Mouse (Mus musculus): ENCODE results near the gene Asb16. TPM values are rescaled to one million over a fixed set of nuclear protein-coding genes. Genes with fewer than 3 reads are reported as not detected.
A peak's percentile ranks its signal among the peaks of the same experiment; 100 is the strongest.

The Asb16 gene
- polyA plus RNA-seq, 1 experiment from 2014 or later = 0.04 TPM

DNA sequence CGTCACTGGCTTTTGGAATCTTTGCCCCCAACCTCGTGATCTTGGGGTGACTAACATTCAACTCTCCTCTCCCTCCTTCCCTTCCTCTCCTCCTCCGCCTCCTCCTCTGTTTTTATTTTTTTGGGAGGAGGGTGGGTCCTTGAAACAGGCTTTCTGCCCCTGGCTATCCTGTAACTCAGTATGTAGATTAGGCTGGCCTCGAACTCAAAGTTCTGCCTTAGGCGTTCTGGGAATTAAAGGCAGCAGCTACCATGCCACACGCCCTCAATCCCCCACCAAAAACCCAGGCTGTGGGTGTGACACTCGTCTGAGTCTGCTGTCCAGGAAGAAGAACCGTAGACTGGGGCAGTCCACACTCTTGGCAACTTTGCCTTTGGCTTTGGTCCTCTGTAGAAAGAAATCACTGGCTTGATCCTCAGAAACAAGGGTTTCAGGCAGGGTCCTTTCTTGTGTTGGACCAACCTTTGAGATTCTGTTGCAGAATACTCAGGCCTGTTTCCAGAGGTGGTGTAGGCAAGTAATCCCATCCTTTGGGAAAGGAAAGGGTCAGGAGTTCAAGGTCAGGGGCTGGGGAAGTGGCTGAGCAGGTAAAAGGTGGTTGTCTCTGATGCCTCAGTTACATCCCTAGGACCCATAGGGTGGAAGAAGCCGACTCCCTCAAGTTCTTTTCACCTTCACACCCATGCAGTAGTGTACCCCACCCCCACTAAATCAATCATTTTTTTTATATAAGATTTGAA lies 19.0 kb upstream of the Asb16 start:
- H3K36me3 ChIP-seq (ENCODE audit: control insufficient read depth, insufficient read depth) = peaks cover 7% of the 10 kb centered on the region; the same call in 1 of the 2 replicates
- no peak overlapping the region; the same call in 1 of the 2 replicates for H3K27ac ChIP-seq (ENCODE audit: low read length)
- peaks cover 13% of the 10 kb centered on the region for H3K4me1 ChIP-seq (ENCODE audit: control insufficient read depth, low read depth, low read length)
- ATAC-seq (ENCODE audit: low read depth) = peak; percentile 5; the same call in 1 of the 2 replicates
- 8% methylated on average over 9 of the region's 9 CpGs for WGBS (ENCODE audit: insufficient replicate concordance)
- H3K27me3 ChIP-seq (ENCODE audit: control insufficient read depth, insufficient read depth, low read depth, low read length) = peaks cover 6% of the 10 kb centered on the region
- H3K9me3 ChIP-seq (replicated peaks; ENCODE audit: control insufficient read depth, low read length) = no peaks in the 10 kb centered on the region
- peak overlapping the region; percentile 76 for H3K4me3 ChIP-seq (ENCODE audit: low read depth, low read length)
- H3K9ac ChIP-seq (ENCODE audit: low read depth, low read length) = peak overlapping the region; percentile 76
- peak overlapping the region; percentile 71 for H3K4me2 ChIP-seq (ENCODE audit: low read depth, low read length)

DNA sequence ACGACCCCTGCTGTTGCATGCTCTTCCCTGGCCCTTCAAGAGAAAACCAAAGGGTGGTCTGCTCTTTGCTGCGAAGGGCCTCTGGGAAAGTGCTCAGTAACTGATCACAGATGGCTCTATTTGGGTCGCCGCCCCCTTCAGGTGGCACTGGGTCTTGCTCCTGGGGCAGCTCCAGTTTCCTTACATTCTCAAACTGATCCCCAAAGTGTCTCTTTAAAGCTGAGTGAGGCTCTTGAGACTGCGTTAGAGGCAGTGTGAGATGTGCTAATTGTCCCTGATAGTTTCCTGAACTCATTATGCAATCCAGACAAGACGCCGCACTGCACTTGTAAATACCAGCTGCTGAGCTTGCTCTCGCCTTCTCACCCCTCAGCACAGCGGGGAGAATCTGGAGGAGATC lies 11.0 kb upstream of the Asb16 start:
- Histone ChIP-seq H3K27ac (ENCODE audit: low read length) (no peak overlapping the region), H3K36me3 (ENCODE audit: control insufficient read depth, insufficient read depth) (peaks cover 16% of the 10 kb centered on the region)
- WGBS (ENCODE audit: insufficient replicate concordance) = 62% methylated on average over 9 of the region's 9 CpGs

DNA sequence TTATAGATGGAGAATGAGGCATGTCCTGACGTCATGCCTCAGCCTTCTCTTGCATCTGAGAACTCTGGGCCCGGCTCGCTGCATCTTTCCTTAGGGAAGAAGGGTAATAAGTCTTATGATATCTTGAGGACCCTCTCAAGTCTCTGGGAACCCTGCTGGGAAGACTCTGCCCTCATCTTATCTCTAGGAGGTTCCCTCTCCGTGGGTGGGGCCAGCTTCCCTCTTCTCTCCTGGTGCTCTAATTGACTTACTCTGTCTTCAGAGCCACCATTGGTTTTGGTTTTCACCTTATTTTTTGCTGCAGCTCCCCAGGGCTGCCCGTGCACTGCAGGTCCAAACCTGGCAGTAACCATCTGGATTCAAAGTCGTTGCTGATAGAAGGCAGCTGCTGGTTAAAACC lies 10.4 kb upstream of the Asb16 start:
- WGBS (ENCODE audit: insufficient replicate concordance) = 76% methylated on average over 6 of the region's 6 CpGs
- peaks cover 16% of the 10 kb centered on the region for H3K36me3 ChIP-seq (ENCODE audit: control insufficient read depth, insufficient read depth)
- ATAC-seq (ENCODE audit: low read depth) = no peak

More for the DNA sequence above, 11.0 kb upstream of the Asb16 start:
- Histone ChIP-seq H3K27me3 (ENCODE audit: control insufficient read depth, insufficient read depth, low read depth, low read length) (no peaks in the 10 kb centered on the region), H3K9ac (ENCODE audit: low read depth, low read length) (no peak overlapping the region), H3K4me2 (ENCODE audit: low read depth, low read length) (no peak overlapping the region), H3K4me1 (ENCODE audit: control insufficient read depth, low read depth, low read length) (peaks cover 6% of the 10 kb centered on the region), H3K4me3 (ENCODE audit: low read depth, low read length) (no peak overlapping the region), H3K9me3 (replicated peaks; ENCODE audit: control insufficient read depth, low read length) (no peaks in the 10 kb centered on the region)
- no peak for ATAC-seq (ENCODE audit: low read depth)

DNA sequence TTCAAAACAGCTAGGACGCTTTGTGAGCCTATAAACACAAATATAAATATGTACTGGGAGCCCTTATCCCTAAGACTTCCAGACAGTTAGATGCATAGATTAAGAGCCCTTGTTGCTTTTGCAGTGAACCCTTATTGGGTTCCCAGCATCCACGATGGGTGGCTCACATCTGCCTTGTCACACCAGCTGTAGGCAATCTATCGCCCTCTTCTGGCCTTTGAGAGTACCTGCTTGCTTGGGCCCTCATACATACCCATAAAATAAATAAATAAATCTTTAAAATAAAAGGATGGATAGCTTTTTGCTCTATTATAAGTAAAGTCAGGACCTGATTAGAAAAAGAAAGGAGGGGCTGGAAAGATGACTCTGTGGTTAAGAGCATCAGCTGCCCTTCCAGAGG lies 10.0 kb upstream of the Asb16 start:
- Histone ChIP-seq H3K27me3 (ENCODE audit: control insufficient read depth, insufficient read depth, low read depth, low read length) (no peaks in the 10 kb centered on the region), H3K4me3 (ENCODE audit: low read depth, low read length) (no peak overlapping the region), H3K27ac (ENCODE audit: low read length) (no peak overlapping the region), H3K9ac (ENCODE audit: low read depth, low read length) (no peak overlapping the region), H3K9me3 (replicated peaks; ENCODE audit: control insufficient read depth, low read length) (no peaks in the 10 kb centered on the region), H3K4me1 (ENCODE audit: control insufficient read depth, low read depth, low read length) (peaks cover 6% of the 10 kb centered on the region), H3K36me3 (ENCODE audit: control insufficient read depth, insufficient read depth) (peaks cover 16% of the 10 kb centered on the region), H3K4me2 (ENCODE audit: low read depth, low read length) (no peak overlapping the region)
- WGBS (ENCODE audit: insufficient replicate concordance) = 84% methylated on average over 3 of the region's 3 CpGs
- ATAC-seq (ENCODE audit: low read depth) = no peak

More for the DNA sequence above, 10.4 kb upstream of the Asb16 start:
- H3K4me1 ChIP-seq (ENCODE audit: control insufficient read depth, low read depth, low read length) = peaks cover 6% of the 10 kb centered on the region
- no peak overlapping the region for H3K27ac ChIP-seq (ENCODE audit: low read length)
- no peak overlapping the region for H3K4me3 ChIP-seq (ENCODE audit: low read depth, low read length)
- H3K9me3 ChIP-seq (replicated peaks; ENCODE audit: control insufficient read depth, low read length) = no peaks in the 10 kb centered on the region
- no peak overlapping the region for H3K9ac ChIP-seq (ENCODE audit: low read depth, low read length)
- no peak overlapping the region for H3K4me2 ChIP-seq (ENCODE audit: low read depth, low read length)
- H3K27me3 ChIP-seq (ENCODE audit: control insufficient read depth, insufficient read depth, low read depth, low read length) = no peaks in the 10 kb centered on the region

DNA sequence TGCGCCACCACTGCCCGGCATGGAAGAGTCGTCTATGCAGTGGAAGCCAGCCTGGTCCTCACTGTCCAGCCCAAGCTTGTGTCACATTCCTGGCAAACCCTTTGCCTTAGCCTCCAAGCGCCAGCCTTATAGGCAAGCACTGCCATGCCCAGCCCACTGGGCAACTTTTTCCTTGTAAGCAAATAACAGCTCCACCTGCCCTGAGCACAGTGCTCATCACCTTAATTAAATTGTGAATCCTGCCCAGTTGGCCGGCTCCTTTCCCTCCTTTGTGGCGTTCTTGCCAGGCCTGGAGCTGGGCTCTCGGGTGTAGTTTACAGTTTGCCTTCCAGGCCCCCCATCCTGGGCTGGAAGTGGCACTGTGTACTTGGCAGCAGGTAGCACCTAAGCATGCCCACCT lies 5.3 kb upstream of the Asb16 start:
- Histone ChIP-seq H3K4me3 (ENCODE audit: low read depth, low read length) (no peak overlapping the region), H3K9ac (ENCODE audit: low read depth, low read length) (no peak overlapping the region), H3K4me2 (ENCODE audit: low read depth, low read length) (no peak overlapping the region), H3K4me1 (ENCODE audit: control insufficient read depth, low read depth, low read length) (peaks cover 1% of the 10 kb centered on the region), H3K9me3 (replicated peaks; ENCODE audit: control insufficient read depth, low read length) (no peaks in the 10 kb centered on the region), H3K27ac (ENCODE audit: low read length) (no peak overlapping the region), H3K36me3 (ENCODE audit: control insufficient read depth, insufficient read depth) (peaks cover 16% of the 10 kb centered on the region), H3K27me3 (ENCODE audit: control insufficient read depth, insufficient read depth, low read depth, low read length) (no peaks in the 10 kb centered on the region)
- WGBS (ENCODE audit: insufficient replicate concordance) = 88% methylated on average over 7 of the region's 7 CpGs
- no peak for ATAC-seq (ENCODE audit: low read depth)

DNA sequence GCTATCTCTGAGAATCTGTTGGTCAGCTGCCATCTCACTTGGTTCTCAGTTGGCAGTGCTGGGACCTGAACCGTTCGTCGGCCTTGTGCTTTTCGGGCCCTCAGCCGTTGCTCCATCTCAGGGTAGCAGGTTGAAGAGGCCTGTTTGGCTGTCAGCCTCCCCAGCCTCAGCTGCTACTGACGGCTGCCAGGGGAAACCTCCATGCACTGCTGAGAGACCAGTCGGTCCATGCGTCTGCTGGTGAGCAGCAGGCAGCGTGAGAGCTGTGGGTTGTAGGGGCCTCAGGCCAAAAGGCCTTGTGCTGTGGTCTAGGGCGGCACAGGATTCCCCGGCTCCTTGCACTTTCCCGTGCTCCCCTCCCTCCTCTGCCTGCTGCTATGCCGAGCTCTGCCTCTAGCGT lies 2.7 kb upstream of the Asb16 start:
- no peaks in the 10 kb centered on the region for H3K27me3 ChIP-seq (ENCODE audit: control insufficient read depth, insufficient read depth, low read depth, low read length)
- no peak for ATAC-seq (ENCODE audit: low read depth)
- H3K9ac ChIP-seq (ENCODE audit: low read depth, low read length) = no peak overlapping the region
- no peaks in the 10 kb centered on the region for H3K4me1 ChIP-seq (ENCODE audit: control insufficient read depth, low read depth, low read length)
- no peak overlapping the region for H3K4me3 ChIP-seq (ENCODE audit: low read depth, low read length)
- H3K36me3 ChIP-seq (ENCODE audit: control insufficient read depth, insufficient read depth) = peaks cover 2% of the 10 kb centered on the region; the same call in 1 of the 2 replicates
- WGBS (ENCODE audit: insufficient replicate concordance) = 70% methylated on average over 14 of the region's 14 CpGs
- no peak overlapping the region for H3K4me2 ChIP-seq (ENCODE audit: low read depth, low read length)
- no peak overlapping the region for H3K27ac ChIP-seq (ENCODE audit: low read length)
- H3K9me3 ChIP-seq (replicated peaks; ENCODE audit: control insufficient read depth, low read length) = no peaks in the 10 kb centered on the region

DNA sequence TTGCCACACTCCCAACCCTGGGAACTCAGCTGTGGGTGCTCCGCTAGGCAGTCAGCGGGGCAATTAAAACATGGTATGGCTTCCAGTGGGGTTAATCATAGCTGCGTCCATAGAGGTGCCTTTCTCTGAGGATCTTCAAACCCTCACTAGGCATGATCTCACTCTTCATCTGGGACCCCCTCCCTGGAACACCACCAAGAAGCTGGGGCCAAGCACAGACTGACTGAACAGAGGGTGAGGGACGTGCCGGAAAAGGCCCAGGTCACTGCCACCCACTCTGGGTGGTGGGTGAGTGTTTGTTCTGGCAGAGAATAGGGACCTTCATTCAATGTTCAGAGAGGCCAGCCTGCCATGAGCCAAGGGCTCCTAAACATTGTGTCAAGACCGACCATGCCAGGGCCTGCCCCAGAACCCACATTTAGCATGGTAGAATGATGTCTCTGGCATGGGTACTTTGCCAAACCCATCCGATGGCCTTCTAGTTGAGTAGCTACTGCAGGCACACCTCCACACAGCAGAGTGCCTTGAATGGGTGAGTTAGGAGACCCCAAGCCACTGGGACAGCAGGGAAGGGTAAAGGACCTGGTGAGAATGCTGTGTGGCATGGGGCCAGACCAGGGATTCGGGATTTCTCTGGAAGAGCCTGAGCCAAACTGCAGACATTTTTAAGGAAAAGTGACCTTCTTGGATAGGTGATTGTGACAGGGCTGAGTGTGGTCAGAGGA lies 1.8 kb upstream of the Asb16 start:
- H3K9me3 ChIP-seq (replicated peaks; ENCODE audit: control insufficient read depth, low read length) = no peaks in the 10 kb centered on the region
- no peak for ATAC-seq (ENCODE audit: low read depth)
- no peaks in the 10 kb centered on the region for H3K4me1 ChIP-seq (ENCODE audit: control insufficient read depth, low read depth, low read length)
- no peaks in the 10 kb centered on the region for H3K36me3 ChIP-seq (ENCODE audit: control insufficient read depth, insufficient read depth)
- no peak overlapping the region for H3K27ac ChIP-seq (ENCODE audit: low read length)
- no peak overlapping the region for H3K4me3 ChIP-seq (ENCODE audit: low read depth, low read length)
- no peak overlapping the region for H3K4me2 ChIP-seq (ENCODE audit: low read depth, low read length)
- H3K27me3 ChIP-seq (ENCODE audit: control insufficient read depth, insufficient read depth, low read depth, low read length) = no peaks in the 10 kb centered on the region
- WGBS (ENCODE audit: insufficient replicate concordance) = 76% methylated on average over 8 of the region's 8 CpGs
- no peak overlapping the region for H3K9ac ChIP-seq (ENCODE audit: low read depth, low read length)

DNA sequence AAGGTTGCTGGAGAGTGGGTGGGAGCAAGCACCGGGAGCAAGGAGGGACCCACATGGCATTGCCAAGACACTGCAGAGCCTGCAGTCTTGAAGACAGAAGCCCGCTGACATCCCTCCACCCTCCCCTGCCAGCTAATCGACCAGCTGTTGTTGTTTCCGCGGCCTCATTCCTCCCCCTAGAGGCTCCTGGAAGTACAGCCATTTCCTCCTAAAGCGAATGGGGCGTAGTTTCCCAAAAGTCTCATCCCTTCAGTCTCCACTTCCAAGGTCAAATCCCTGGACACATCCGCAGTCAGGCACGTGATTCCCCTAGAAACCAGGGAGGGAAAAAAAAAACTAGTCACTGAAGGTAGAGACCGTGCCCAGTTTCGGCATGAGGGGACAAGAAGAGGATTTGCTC lies 1.1 kb upstream of the Asb16 start:
- Histone ChIP-seq H3K27ac (ENCODE audit: low read length) (no peak overlapping the region), H3K4me1 (ENCODE audit: control insufficient read depth, low read depth, low read length) (no peaks in the 10 kb centered on the region), H3K9ac (ENCODE audit: low read depth, low read length) (no peak overlapping the region), H3K4me3 (ENCODE audit: low read depth, low read length) (no peak overlapping the region), H3K27me3 (ENCODE audit: control insufficient read depth, insufficient read depth, low read depth, low read length) (no peaks in the 10 kb centered on the region), H3K9me3 (replicated peaks; ENCODE audit: control insufficient read depth, low read length) (no peaks in the 10 kb centered on the region), H3K36me3 (ENCODE audit: control insufficient read depth, insufficient read depth) (no peaks in the 10 kb centered on the region), H3K4me2 (ENCODE audit: low read depth, low read length) (no peak overlapping the region)
- ATAC-seq (ENCODE audit: low read depth) = no peak
- 9% methylated on average over 11 of the region's 11 CpGs for WGBS (ENCODE audit: insufficient replicate concordance)

DNA sequence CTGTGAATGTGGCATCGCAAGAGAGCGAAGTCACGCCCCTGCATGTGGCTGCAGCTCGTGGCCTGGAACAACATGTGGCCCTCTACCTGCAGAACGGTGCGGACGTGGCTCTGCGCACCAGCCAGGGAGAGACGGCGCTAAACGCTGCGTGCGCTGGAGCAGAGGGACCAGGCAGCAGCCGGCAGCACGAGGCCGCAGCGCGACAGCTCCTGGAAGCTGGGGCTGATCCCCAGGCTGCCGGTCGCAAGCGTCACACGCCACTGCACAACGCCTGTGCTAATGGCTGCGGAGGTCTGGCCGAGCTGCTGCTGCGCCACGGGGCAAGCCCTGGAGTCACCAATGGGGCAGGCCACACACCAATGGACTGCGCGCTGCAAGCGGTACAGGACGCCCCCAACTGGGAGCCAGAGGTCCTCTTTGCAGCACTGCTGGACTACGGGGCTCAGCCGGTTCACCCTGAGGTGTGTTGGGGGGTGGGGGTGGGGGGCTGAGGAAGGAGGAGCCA lies 7.9 kb downstream of the Asb16 start:
- H3K9ac ChIP-seq (ENCODE audit: low read depth, low read length) = peak overlapping the region; percentile 40
- no peak overlapping the region for H3K27ac ChIP-seq (ENCODE audit: low read length)
- peak; percentile 65 for ATAC-seq (ENCODE audit: low read depth)
- peak overlapping the region; percentile 61 for H3K4me2 ChIP-seq (ENCODE audit: low read depth, low read length)
- H3K4me3 ChIP-seq (ENCODE audit: low read depth, low read length) = peak overlapping the region; percentile 40
- peaks cover 4% of the 10 kb centered on the region for H3K27me3 ChIP-seq (ENCODE audit: control insufficient read depth, insufficient read depth, low read depth, low read length)
- 2% methylated on average over 33 of the region's 33 CpGs for WGBS (ENCODE audit: insufficient replicate concordance)
- no peaks in the 10 kb centered on the region for H3K9me3 ChIP-seq (replicated peaks; ENCODE audit: control insufficient read depth, low read length)
- H3K36me3 ChIP-seq (ENCODE audit: control insufficient read depth, insufficient read depth) = no peaks in the 10 kb centered on the region
- H3K4me1 ChIP-seq (ENCODE audit: control insufficient read depth, low read depth, low read length) = peaks cover 3% of the 10 kb centered on the region

All from liver, embryonic 16.5 days (tissue).